In genomic region chr16:34395221-34395811, GRCm38 (mm10) we compare ENCODE assay signal across 9 mouse cellular contexts.
DNase-seq lines count a peak whose midpoint lies in the region; ATAC-seq and TF ChIP-seq lines count a peak whose summit lies in the region.
"Had no signal": no experiment of that assay in that cellular context is flagged by ENCODE, and none has a peak within 500 bp of the region (broad histone marks: within the 10 kb centered on the region; RNA-seq: fewer than 3 reads in every experiment).

No protein-coding gene starts in this region.

- H3K4me1 ChIP-seq in hindbrain, embryonic 16.5 days (ENCODE audit: control insufficient read depth, insufficient read depth, low read depth, low read length): peaks cover 11% of the 10 kb centered on the region
- H3K4me1 ChIP-seq in intestine, postnatal 0 days (replicated peaks; ENCODE audit: control insufficient read depth, insufficient read depth, low read length): no peaks in the 10 kb centered on the region

- H3K36me3 ChIP-seq in hindbrain, embryonic 16.5 days (ENCODE audit: control insufficient read depth, insufficient read depth, low read length): no peaks in the 10 kb centered on the region
- no peaks in the 10 kb centered on the region for H3K36me3 ChIP-seq in intestine, postnatal 0 days (ENCODE audit: control insufficient read depth, insufficient read depth)

- no peaks in the 10 kb centered on the region for H3K9me3 ChIP-seq in hindbrain, embryonic 16.5 days (ENCODE audit: control insufficient read depth, low read length)
- H3K9me3 ChIP-seq in intestine, postnatal 0 days (ENCODE audit: control insufficient read depth): no peaks in the 10 kb centered on the region

- DNase-seq in gastrocnemius, postnatal 10 days: peak; percentile 10
- DNase-seq in gastrocnemius, postnatal 14 days: no peak
- peak; percentile 35 for DNase-seq in Muller cell, postnatal 12 days (ENCODE audit: inconsistent ontology term)
- DNase-seq in lung, postnatal 25 days (ENCODE audit: low spot score): peak; percentile 84
- DNase-seq in cerebellum, adult 9-11 months: no peak
- DNase-seq in retina, postnatal 1 day: no peak

- no peak for TF ChIP-seq CTCF in intestine, postnatal 0 days (IDR thresholded peaks at IDR 0.05; ENCODE audit: low read depth)

- peak; percentile 86 for ATAC-seq in hindbrain, embryonic 16.5 days
- ATAC-seq in intestine, postnatal 0 days: no peak

- H3K4me3 ChIP-seq in hindbrain, embryonic 16.5 days (ENCODE audit: low read length): no peak overlapping the region
- no peak overlapping the region for H3K4me3 ChIP-seq in intestine, postnatal 0 days (ENCODE audit: low read depth, low read length)
- H3K4me3 ChIP-seq: heart, adult 2 months had no signal

- H3K9ac ChIP-seq in hindbrain, embryonic 16.5 days (ENCODE audit: low read depth, low read length): no peak overlapping the region
- H3K9ac ChIP-seq in intestine, postnatal 0 days (ENCODE audit: low read depth, low read length): no peak overlapping the region

- H3K27ac ChIP-seq in hindbrain, embryonic 16.5 days (ENCODE audit: low read depth, low read length): peak overlapping the region; percentile 51
- no peak overlapping the region for H3K27ac ChIP-seq in intestine, postnatal 0 days (ENCODE audit: low read depth, low read length)
- H3K27ac ChIP-seq: heart, adult 2 months had no signal

- no peaks in the 10 kb centered on the region for H3K27me3 ChIP-seq in hindbrain, embryonic 16.5 days (replicated peaks; ENCODE audit: control insufficient read depth, insufficient read depth, low read length)
- H3K27me3 ChIP-seq in intestine, postnatal 0 days (replicated peaks; ENCODE audit: control insufficient read depth, insufficient read depth, low read length): no peaks in the 10 kb centered on the region

- intact Hi-C loops in gastrocnemius, postnatal 14 days (cut with DNase I; ENCODE audit: low total_unique reads): no loop called here

- no peak overlapping the region for H3K4me2 ChIP-seq in hindbrain, embryonic 16.5 days (ENCODE audit: low read length)
- no peak overlapping the region for H3K4me2 ChIP-seq in intestine, postnatal 0 days (replicated peaks; ENCODE audit: low read depth)

Comparison
In these comparisons a context has a peak if more than half of its experiments do, and no peak if none do; other contexts are left out.
1. DNase-seq: peak in gastrocnemius, postnatal 10 days (single experiment), Muller cell, postnatal 12 days (single experiment) and lung, postnatal 25 days (single experiment); none in gastrocnemius, postnatal 14 days (single experiment), cerebellum, adult 9-11 months (single experiment) and retina, postnatal 1 day (single experiment).